Mouse (Mus musculus) stomach, postnatal 0 days (tissue): ENCODE data around the gene Akap8l.

Experiments used
- CTCF ChIP-seq: IDR thresholded peaks from 2 replicates; pipeline ENCODE4 v1.5.1; 2016; ENCODE audit warnings: antibody characterized with exemption, low read depth, mild to moderate bottlenecking, moderate library complexity
- EP300 ChIP-seq: optimal IDR thresholded peaks from 2 replicates; pipeline ENCODE3; 2016; ENCODE audit warnings: antibody characterized with exemption

GRCm38 (mm10) chr17:32334921-32335320 lies 15.5 kb downstream of the Akap8l start:
- TF ChIP-seq EP300: no peak
- TF ChIP-seq CTCF: no peak
